Mouse (Mus musculus) kidney, adult 2 months (tissue): ENCODE measurements around the gene Lrmda. TPM values are rescaled to one million over a fixed set of nuclear protein-coding genes. Genes with fewer than 3 reads are reported as not detected.
A peak's percentile ranks its signal among the peaks of the same experiment; 100 is the strongest.

Experiments
- DNase-seq: peaks from one replicate; pipeline ENCODE4 v3.0.0; 2021
- H3K27ac ChIP-seq: fragments of 200-500 bp; 2 replicates; pipeline ENCODE4 v1.5.1; 2012; ENCODE audit warnings: low read depth, low read length, control low read depth, inconsistent platforms; ENCODE audit not compliant: insufficient read depth
- H3K27me3 ChIP-seq: fragments of 200-500 bp; replicated peaks from 2 replicates; pipeline ENCODE4 v1.6.1; 2012; ENCODE audit warnings: mild to moderate bottlenecking, moderate library complexity, low read length, inconsistent platforms; ENCODE audit not compliant: control insufficient read depth, insufficient read depth
- H3K36me3 ChIP-seq: fragments of 200-500 bp; 2 replicates; pipeline ENCODE4 v1.6.1; 2012; ENCODE audit warnings: mild to moderate bottlenecking, moderate library complexity, low read length, inconsistent platforms; ENCODE audit not compliant: control insufficient read depth, insufficient read depth
- H3K4me1 ChIP-seq: fragments of 200-500 bp; 2 replicates; pipeline ENCODE4 v1.6.1; 2011; ENCODE audit warnings: low read length; ENCODE audit not compliant: control insufficient read depth, insufficient read depth
- H3K4me3 ChIP-seq: fragments of 200-500 bp; 2 replicates; pipeline ENCODE4 v1.5.1; 2011; ENCODE audit warnings: mild to moderate bottlenecking, low read depth, low read length, control low read depth; ENCODE audit not compliant: insufficient read depth
- CTCF ChIP-seq: fragments of 200-500 bp; conservative IDR thresholded peaks from 2 replicates; pipeline ENCODE4 v1.5.1; 2011; ENCODE audit warnings: low read depth, mild to moderate bottlenecking, control low read depth, low read length, moderate library complexity, mixed read lengths; ENCODE audit not compliant: insufficient read depth, insufficient read length
- POLR2A ChIP-seq: fragments of 200-500 bp; IDR thresholded peaks from one replicate; pipeline ENCODE4 v1.6.1; 2011; ENCODE audit warnings: low read depth, low read length, control low read depth
- whole genome bisulfite sequencing: fragments of 180-500 bp; shearing (Covaris S2); methylation state at CpG from one replicate; pipeline ENCODE4 v1.1.7; 2018; 5-methylcytosine and 5-hydroxymethylcytosine counted together
- polyA plus RNA-seq: library from polyadenylated mRNA; depleted of rRNA; stranded (reverse); fragments of >200 nt; gene quantifications from 2 replicates; pipeline ENCODE4 v1.2.3, GENCODE M21; 2012

Lrmda gene
- polyA plus RNA-seq, 1 experiment = 3.3 TPM

GRCm38 (mm10) chr14:22818202-22818530, 798.7 kb downstream of the Lrmda start:
- WGBS = 57% methylated on average over 3 of the region's 3 CpGs
- no peak overlapping the region for H3K4me3 ChIP-seq
- no peak overlapping the region for H3K27ac ChIP-seq
- TF ChIP-seq CTCF (no peak), POLR2A (no peak)
- H3K4me1 ChIP-seq = 0 out of 2 replicates have a peak, but pooled peaks cover 3% of the 10 kb centered on the region
- no peaks in the 10 kb centered on the region for H3K27me3 ChIP-seq
- H3K36me3 ChIP-seq = no peaks in the 10 kb centered on the region
- DNase-seq = no peak

GRCm38 (mm10) chr14:22822942-22823341, 803.4 kb downstream of the Lrmda start:
- no peak for TF ChIP-seq POLR2A
- TF ChIP-seq CTCF = no peak
- WGBS = 47% methylated on average over 3 of the region's 3 CpGs
- H3K4me1 ChIP-seq = no peaks in the 10 kb centered on the region
- no peak overlapping the region for H3K27ac ChIP-seq
- no peak for DNase-seq
- H3K36me3 ChIP-seq = no peaks in the 10 kb centered on the region
- no peak overlapping the region for H3K4me3 ChIP-seq
- no peaks in the 10 kb centered on the region for H3K27me3 ChIP-seq

- Histone ChIP-seq H3K4me3 (no peak overlapping the region), H3K27me3 (no peaks in the 10 kb centered on the region), H3K36me3 (no peaks in the 10 kb centered on the region), H3K27ac (no peak overlapping the region), H3K4me1 (no peaks in the 10 kb centered on the region)
- 85% methylated on average over 3 of the region's 3 CpGs for WGBS
- no peak for DNase-seq
- TF ChIP-seq CTCF (no peak), POLR2A (no peak)
These were observed 807.3 kb downstream of the Lrmda start for GRCm38 (mm10) chr14:22826825-22827224.

GRCm38 (mm10) chr14:22837058-22837457, 817.5 kb downstream of the Lrmda start:
- Histone ChIP-seq H3K4me1 (no peaks in the 10 kb centered on the region), H3K27ac (no peak overlapping the region), H3K4me3 (no peak overlapping the region), H3K36me3 (no peaks in the 10 kb centered on the region), H3K27me3 (no peaks in the 10 kb centered on the region)
- TF ChIP-seq POLR2A (no peak), CTCF (no peak)
- no peak for DNase-seq

GRCm38 (mm10) chr14:22841136-22841535, 821.6 kb downstream of the Lrmda start:
- Histone ChIP-seq H3K27ac (no peak overlapping the region), H3K36me3 (no peaks in the 10 kb centered on the region), H3K27me3 (no peaks in the 10 kb centered on the region), H3K4me3 (no peak overlapping the region), H3K4me1 (no peaks in the 10 kb centered on the region)
- 88% methylated on average over 4 of the region's 4 CpGs for WGBS
- peak; percentile 43 for DNase-seq
- TF ChIP-seq POLR2A = no peak
- no peak for TF ChIP-seq CTCF

- Histone ChIP-seq H3K27me3 (no peaks in the 10 kb centered on the region), H3K4me1 (no peaks in the 10 kb centered on the region), H3K4me3 (no peak overlapping the region), H3K27ac (no peak overlapping the region), H3K36me3 (no peaks in the 10 kb centered on the region)
- no peak for TF ChIP-seq POLR2A
- no peak for TF ChIP-seq CTCF
- DNase-seq = no peak
These were observed 824.5 kb downstream of the Lrmda start for GRCm38 (mm10) chr14:22844006-22844405.

GRCm38 (mm10) chr14:22845401-22845800, 825.9 kb downstream of the Lrmda start:
- no peak for TF ChIP-seq CTCF
- TF ChIP-seq POLR2A = no peak
- H3K27ac ChIP-seq = no peak overlapping the region
- no peak overlapping the region for H3K4me3 ChIP-seq
- no peaks in the 10 kb centered on the region for H3K36me3 ChIP-seq
- no peak for DNase-seq
- no peaks in the 10 kb centered on the region for H3K27me3 ChIP-seq
- H3K4me1 ChIP-seq = no peaks in the 10 kb centered on the region
- WGBS = 80% methylated on average over 4 of the region's 4 CpGs

- no peaks in the 10 kb centered on the region for H3K4me1 ChIP-seq
- no peaks in the 10 kb centered on the region for H3K36me3 ChIP-seq
- H3K27ac ChIP-seq = no peak overlapping the region
- 76% methylated on average over 5 of the region's 5 CpGs for WGBS
- no peaks in the 10 kb centered on the region for H3K27me3 ChIP-seq
- H3K4me3 ChIP-seq = no peak overlapping the region
- no peak for TF ChIP-seq CTCF
- no peak for TF ChIP-seq POLR2A
- peak; percentile 18 for DNase-seq
These were observed 827.7 kb downstream of the Lrmda start for GRCm38 (mm10) chr14:22847011-22847786.
